Mouse (Mus musculus) embryonic stem cell, embryonic (primary cell): Measurements from ENCODE around the gene Ormdl2.

Source experiments
- CTCF ChIA-PET, 4 experiments: fragments of 300-600 bp in 2 of 4; fragments of 350-600 bp in 2 of 4; sonication (Branson Sonifier 250); formaldehyde crosslinking; loops; one replicate each; lab custom pipeline; 2022; ENCODE audit warnings: inconsistent platforms in 2 of 4; lab: Charles Lee
- POLR2A ChIA-PET, 4 experiments: fragments of 300-600 bp in 2 of 4; fragments of 350-600 bp in 2 of 4; sonication (Branson Sonifier 250); formaldehyde crosslinking; loops; one replicate each; lab custom pipeline; 2022; ENCODE audit warnings: antibody characterized with exemption in 4 of 4, inconsistent platforms in 1 of 4; lab: Charles Lee

Gene Ormdl2

DNA sequence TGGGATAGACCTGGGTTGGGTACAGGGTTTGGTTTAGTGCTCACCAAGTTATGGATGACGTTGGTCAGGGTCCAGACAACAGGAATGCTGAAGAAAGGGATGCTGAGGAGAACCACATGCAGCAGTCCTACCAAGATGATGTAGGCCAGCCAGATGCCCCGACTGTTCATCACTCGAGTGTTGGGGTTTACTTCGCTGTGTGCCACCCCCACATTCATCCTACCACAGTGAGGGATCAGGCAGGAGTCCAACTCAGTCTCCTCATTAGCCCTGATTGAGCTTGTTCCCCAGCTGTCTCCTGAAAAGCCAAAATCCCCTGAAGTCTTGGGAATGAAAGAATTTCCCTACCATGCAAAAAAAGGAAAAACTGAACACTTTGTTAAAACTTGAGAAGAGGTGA is 1.2 kb downstream of the Ormdl2 start:
- ChIA-PET POLR2A (interaction anchor here in 2 of 4 experiments (0.5 to 4.3 kb wide), 24 partner anchors 9 to 311 kb away, joined by 3 to 41 read pairs (median 5); partner anchors contain the start of genes Dnajc14 (in 2 of the 2), Pym1 (in 2 of the 2), Tmem198b (in 2 of the 2) and Bloc1s1 (in 1 of the 2)), CTCF (interaction anchor here in 1 of 4 experiments (0.5 to 1.5 kb wide), 2 partner anchors 15 to 77 kb away, joined by 3 to 4 read pairs; no protein-coding TSS in a partner anchor)

DNA sequence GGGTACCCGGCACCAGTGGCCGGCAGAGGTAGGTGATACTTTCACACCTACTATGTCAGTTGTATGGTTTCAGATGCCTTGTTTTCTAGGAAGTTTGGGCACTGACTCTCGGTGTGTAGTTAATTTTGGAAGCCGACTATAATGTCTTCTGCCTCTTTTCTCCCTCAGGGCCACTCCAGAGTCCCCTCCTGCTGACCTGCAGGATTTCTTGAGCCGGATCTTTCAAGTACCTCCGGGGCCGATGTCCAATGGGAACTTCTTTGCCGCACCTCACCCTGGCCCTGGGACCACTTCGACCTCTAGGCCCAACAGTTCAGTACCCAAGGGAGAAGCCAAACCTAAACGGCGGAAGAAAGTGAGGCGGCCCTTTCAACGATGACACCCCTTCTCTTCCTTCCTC is 4.4 kb downstream of the Ormdl2 start, which contains the start of gene Sarnp:
TSS of gene Sarnp (plus strand) at position 301 of the 400 bp plus-strand sequence.
- ChIA-PET CTCF (no interaction called here), POLR2A (interaction anchor here in 1 of 4 experiments (1.3 kb wide), 1 partner anchor 12 kb away, joined by 7 read pairs; no protein-coding TSS in a partner anchor)

DNA sequence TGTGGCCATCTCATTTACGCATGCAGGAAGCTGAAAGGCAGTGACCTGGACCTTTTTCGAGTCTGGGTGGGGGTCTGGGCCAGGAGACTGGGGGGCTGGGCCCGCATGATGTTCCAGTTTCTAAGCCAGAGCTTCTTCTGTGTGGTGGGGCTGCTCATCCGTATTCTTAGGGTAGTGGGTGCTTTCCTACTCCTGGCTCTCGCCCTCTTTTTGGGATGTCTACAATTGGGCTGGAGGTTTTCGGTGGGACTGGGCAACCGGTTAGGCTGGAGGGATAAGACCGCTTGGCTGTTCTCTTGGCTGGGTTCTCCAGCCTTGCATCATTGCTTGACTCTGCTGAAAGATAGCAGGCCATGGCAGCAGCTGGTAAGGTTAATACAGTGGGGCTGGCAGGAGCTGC is 14.4 kb downstream of the Ormdl2 start:
- POLR2A ChIA-PET: interaction anchor here in 3 of 4 experiments (0.6 to 2.3 kb wide), 12 partner anchors 7 to 111 kb away, joined by 3 to 11 read pairs (median 4); partner anchors contain the start of genes Ormdl2 (in 2 of the 3), Cdk2 (in 1 of the 3), Pmel (in 1 of the 3) and Rab5b (in 1 of the 3)
- CTCF ChIA-PET: interaction anchor here in 2 of 4 experiments (0.5 to 1.6 kb wide), 3 partner anchors 8 to 33 kb away, joined by 3 to 4 read pairs (median 4); partner anchors contain the start of gene Ormdl2 (in 1 of the 2)

DNA sequence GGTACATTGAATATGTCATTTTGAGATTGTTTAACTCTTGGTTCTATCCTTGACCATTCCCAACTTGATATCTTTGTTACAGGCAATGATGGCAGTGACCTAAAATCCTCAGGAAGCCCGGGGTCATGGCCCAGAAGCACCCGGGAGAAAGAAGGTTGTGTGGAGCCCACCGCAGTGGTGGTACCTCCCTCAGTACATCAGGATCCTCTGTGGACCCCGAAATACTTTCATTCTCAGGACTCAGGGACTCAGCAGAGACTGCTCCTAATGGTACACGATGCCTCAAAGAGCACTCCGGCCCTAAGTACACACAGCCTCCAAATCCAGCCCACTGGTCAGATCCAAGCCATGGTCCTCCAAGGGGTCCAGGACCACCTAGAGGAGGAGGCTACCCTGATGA is 15.4 kb downstream of the Ormdl2 start:
- CTCF ChIA-PET: interaction anchor here (0.5 to 1.7 kb wide), 11 partner anchors 15 to 395 kb away, joined by 3 to 20 read pairs (median 4); partner anchors contain the start of genes Esyt1 (in 1 of the 4), Nabp2 (in 1 of the 4), Ormdl2 (in 1 of the 4) and Rnf41 (in 1 of the 4)
- POLR2A ChIA-PET: interaction anchor here (0.6 to 4.7 kb wide), 68 partner anchors 9 to 349 kb away, joined by 3 to 41 read pairs (median 6); partner anchors contain the start of genes Ormdl2 (in 4 of the 4), Pa2g4 (in 2 of the 4), Pym1 (in 2 of the 4) and Rab5b (in 2 of the 4)

DNA sequence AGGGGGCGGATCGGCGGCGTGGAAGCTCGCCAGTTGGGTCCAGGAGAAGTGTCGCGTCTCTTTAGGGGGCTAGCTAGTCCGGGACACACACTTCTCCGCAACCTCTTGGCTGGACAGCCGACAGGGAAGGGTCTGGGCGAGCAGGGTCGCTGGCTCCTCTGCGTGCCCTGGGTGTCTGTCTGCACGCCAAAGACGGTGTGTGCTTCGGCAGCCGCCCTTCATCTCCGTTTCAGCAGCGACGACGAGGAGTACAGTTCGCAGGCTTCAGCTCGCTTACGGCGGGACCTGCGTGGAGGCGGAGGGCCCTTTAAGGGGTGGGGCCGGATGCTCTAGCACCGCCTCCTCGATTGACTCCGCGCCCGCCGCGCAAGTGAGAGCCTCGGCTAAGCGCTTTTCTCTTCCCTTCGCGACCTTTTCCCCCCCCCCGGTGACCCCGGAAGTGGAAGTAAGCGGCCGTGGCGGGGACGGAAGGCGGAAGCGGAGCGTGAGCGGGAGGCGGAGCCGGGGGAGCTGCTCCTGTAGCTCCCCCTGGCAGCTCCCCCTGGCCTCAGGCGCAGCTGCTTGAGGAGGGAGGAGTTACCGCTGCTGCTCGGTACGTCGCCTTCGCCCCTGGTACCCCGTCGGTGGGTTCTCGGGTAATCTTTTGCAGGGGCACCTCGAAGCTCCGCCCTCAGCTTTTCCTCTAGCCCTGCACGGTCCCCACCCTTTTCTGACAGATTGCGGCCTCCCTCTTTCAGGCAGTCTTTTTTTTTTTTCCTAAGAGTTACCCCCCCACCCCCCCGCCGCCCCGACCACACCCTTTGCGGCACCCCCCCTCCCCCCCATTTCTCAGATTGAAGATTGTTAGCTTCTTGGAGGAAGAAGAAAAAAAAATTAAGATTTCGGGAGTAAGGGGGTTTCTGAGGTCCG is 16.1 kb downstream of the Ormdl2 start:
- ChIA-PET CTCF (interaction anchor here (0.5 to 1.8 kb wide), 28 partner anchors 15 to 1961 kb away, joined by 3 to 20 read pairs (median 3); partner anchors contain the start of genes Cnpy2 (in 1 of the 4), Dgka (in 1 of the 4), Esyt1 (in 1 of the 4) and Nabp2 (in 1 of the 4)), POLR2A (interaction anchor here (0.5 to 4.7 kb wide), 126 partner anchors 8 to 537 kb away, joined by 3 to 41 read pairs (median 4); partner anchors contain the start of genes Ormdl2 (in 4 of the 4), Pa2g4 (in 3 of the 4), Pym1 (in 3 of the 4) and Zc3h10 (in 3 of the 4))

DNA sequence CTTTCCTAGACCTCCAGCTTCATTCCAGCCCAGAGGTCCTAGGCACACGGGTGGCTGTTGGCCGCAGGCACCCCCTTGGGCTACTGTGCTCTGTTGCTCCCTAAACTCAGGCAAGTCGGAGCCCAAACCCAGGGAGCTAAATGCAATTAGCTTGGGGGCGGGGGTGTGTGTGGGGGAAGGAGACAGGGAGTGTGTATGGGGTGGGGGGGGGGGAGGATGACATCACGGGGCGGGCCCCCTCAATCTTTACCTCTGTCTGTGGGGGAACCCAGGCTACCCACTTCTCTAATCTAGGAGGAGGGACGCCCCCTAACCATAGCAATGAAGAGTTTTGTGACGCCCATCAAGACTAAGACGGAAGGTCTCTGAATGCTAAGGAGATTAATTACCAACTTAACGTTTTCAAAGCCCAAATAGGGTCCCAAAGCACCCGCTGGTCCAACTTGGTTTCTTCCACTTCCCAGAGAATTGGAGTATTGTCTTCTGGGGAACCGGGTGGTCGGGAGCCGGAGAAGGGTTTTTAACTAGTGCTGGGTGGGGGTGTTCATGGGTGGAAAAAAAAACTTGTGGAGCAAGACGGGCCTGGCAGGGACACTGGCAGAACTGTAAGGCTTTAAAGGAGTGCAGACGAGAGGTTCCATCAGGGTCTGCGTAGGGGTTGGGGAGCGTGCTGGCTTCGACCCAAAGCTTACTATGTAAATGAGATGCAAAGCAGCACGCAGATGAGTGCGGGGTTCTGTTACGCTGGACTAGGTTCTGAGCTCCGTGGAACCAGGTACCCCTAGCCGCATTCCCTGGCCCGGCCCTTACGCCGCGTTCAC is 17.0 kb downstream of the Ormdl2 start, which contains the start of gene Tmem198b:
TSS of gene Tmem198b (minus strand) at position 100 of the 821 bp plus-strand sequence.
- POLR2A ChIA-PET: interaction anchor here (0.5 to 4.7 kb wide), 112 partner anchors 9 to 1469 kb away, joined by 3 to 41 read pairs (median 5); partner anchors contain the start of genes Ormdl2 (in 4 of the 4), Pym1 (in 3 of the 4), Bloc1s1 (in 2 of the 4) and Cdk2 (in 2 of the 4)
- CTCF ChIA-PET: interaction anchor here in 3 of 4 experiments (0.6 to 1.8 kb wide), 20 partner anchors 16 to 1960 kb away, joined by 3 to 20 read pairs (median 4); partner anchors contain the start of genes Nabp2 (in 1 of the 3), Pym1 (in 1 of the 3) and Rnf41 (in 1 of the 3)

DNA sequence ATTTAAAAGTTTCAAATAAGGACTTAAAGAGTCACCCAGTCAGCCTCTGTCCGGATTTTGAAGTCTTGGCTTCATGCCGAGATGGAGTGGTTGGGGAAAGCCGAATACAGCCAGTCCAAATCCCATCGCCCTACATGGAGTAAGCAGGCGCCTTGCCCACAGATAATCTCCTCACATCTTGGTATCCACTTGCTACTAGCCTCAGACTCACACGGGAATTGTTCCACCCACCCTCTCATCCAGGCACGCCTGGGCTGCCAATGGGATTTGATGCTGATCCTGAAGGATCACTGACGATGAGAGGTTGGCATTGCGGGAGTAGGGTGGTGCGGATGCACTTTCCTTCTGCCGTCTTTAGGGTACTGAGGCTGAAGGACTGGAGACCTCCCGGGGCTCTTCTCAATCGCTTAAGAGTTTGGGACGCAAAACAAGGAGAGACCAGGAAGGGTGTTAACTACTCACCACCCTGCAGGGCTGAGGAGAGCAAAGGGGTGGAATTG is 17.6 kb downstream of the Ormdl2 start, which contains the start of gene Dnajc14:
TSS of gene Dnajc14 (plus strand) at position 292 of the 500 bp plus-strand sequence.
- CTCF ChIA-PET: interaction anchor here in 3 of 4 experiments (0.6 to 1.6 kb wide), 3 partner anchors 30 to 91 kb away, joined by 5 to 9 read pairs (median 6); no protein-coding TSS in a partner anchor
- POLR2A ChIA-PET: interaction anchor here in 3 of 4 experiments (0.6 to 4.7 kb wide), 40 partner anchors 9 to 1468 kb away, joined by 3 to 41 read pairs (median 8); partner anchors contain the start of genes Pym1 (in 3 of the 3), Cdk2 (in 2 of the 3), Ormdl2 (in 2 of the 3) and Pa2g4 (in 2 of the 3)

DNA sequence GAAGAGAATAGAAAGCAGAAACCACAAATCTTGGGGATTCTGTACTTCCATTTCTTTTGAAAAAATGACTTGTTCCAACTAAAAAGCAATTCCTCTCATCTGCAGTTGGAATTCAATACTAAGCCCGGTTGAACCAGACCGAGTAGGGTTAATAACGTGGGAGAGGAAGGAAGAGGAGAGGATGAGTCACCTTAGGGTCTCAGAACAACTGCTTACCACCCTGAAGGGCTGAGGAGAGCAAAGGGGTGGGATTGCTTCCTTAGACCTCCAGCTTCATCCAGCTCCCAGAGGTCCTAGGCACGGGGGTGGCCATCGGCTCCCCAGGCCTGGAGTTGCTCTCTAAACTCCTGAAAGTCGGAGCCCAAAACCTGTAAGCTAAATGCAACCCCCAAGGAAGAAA is 18.1 kb downstream of the Ormdl2 start:
- ChIA-PET POLR2A (interaction anchor here in 2 of 4 experiments (0.6 to 4.7 kb wide), 18 partner anchors 8 to 645 kb away, joined by 3 to 41 read pairs (median 13); partner anchors contain the start of genes Ormdl2 (in 2 of the 2), Pym1 (in 2 of the 2), Cdk2 (in 1 of the 2) and Pa2g4 (in 1 of the 2)), CTCF (no interaction called here)

DNA sequence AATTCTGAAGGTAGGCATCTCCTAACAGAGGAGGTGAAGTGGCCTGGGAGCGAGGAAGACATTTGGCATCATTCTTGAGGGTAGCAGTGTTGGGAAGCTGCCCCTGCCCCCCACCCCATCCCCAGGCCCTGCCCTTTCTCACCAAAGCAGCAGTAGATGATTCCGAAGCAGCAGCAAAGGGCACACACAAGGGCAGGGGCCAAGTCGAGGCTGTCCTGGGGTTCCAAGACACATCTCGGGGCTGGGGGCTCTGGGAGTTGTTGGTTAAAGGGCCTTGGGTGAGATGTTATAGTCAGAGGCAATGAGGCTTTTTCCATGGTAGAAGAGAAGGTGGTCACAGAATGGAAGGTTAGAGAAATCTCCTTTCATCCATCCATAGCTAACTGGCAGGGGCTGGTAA is 18.5 kb downstream of the Ormdl2 start:
- ChIA-PET POLR2A (interaction anchor here in 2 of 4 experiments (0.6 to 4.7 kb wide), 15 partner anchors 8 to 644 kb away, joined by 3 to 41 read pairs (median 16); partner anchors contain the start of genes Ormdl2 (in 2 of the 2), Pym1 (in 2 of the 2) and Cdk2 (in 1 of the 2)), CTCF (no interaction called here)

DNA sequence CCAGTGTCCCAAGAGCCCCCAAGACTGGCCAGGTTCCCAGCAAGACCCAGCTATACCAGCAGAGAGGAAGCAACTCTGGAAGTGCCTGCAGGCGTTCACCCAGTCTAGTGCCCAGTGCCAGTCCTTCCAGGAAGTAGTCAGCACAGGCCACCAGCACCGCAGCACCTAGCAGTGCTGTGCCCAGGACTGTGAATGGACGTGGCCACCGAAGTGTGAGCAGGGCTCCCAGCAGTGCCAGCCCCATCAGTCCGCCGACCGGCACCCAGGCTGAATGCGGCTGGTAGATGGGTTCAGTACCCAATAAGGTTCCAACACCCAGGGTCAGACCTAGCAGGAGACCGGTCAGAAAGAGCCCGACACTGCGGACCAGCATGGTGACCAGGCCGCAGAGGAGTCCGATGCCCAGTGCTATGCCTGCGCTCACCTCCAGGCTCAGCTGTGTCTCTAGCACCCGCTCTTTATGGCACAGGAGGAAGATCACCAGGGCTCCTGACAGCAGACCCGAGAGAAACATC is 19.4 kb downstream of the Ormdl2 start:
- POLR2A ChIA-PET: interaction anchor here in 1 of 4 experiments (4.7 kb wide), 1 partner anchor 7 kb away, joined by 41 read pairs; no protein-coding TSS in a partner anchor
- CTCF ChIA-PET: no interaction called here

DNA sequence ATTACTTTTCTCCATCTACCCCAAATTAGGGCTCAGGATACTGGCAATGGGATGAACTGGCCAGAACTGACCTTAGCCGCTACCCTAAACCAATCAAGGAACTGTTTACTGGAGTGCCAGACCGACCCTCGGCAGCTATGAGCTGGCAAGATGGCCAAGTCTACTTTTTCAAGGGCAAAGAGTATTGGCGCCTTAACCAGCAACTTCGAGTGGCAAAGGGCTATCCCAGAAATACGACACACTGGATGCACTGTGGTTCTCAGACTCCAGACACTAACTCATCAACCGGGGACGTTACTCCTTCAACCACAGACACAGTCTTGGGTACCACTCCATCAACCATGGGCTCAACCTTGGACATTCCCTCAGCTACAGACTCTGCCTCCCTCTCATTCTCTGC is 22.8 kb downstream of the Ormdl2 start:
- CTCF ChIA-PET: no interaction called here
- POLR2A ChIA-PET: interaction anchor here in 2 of 4 experiments (0.9 to 2.7 kb wide), 8 partner anchors 9 to 110 kb away, joined by 3 to 8 read pairs (median 4); partner anchors contain the start of gene Pym1 (in 1 of the 2)

DNA sequence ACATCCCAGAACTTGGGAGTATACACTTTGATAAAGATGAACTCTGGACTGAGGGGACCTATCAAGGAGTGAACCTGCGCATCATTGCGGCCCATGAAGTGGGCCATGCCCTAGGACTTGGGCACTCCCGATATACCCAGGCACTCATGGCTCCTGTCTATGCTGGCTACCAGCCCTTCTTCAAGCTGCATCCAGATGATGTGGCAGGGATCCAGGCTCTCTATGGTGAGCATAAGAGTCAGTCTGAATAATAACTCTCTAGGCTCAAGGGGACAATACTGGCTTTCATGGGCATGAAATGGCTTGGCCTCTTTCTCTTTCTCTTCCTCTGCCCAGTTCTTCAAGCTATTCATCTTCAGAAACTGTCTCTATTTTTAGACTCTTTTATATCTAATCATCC is 25.9 kb downstream of the Ormdl2 start:
- ChIA-PET CTCF (interaction anchor here in 3 of 4 experiments (0.6 to 1.2 kb wide), 5 partner anchors 22 to 206 kb away, joined by 3 to 8 read pairs (median 4); no protein-coding TSS in a partner anchor), POLR2A (interaction anchor here (0.8 to 5.5 kb wide), 10 partner anchors 8 to 247 kb away, joined by 3 to 41 read pairs (median 4); partner anchors contain the start of genes Tmem198b (in 3 of the 4), Dnajc14 (in 2 of the 4) and Zc3h10 (in 1 of the 4))

DNA sequence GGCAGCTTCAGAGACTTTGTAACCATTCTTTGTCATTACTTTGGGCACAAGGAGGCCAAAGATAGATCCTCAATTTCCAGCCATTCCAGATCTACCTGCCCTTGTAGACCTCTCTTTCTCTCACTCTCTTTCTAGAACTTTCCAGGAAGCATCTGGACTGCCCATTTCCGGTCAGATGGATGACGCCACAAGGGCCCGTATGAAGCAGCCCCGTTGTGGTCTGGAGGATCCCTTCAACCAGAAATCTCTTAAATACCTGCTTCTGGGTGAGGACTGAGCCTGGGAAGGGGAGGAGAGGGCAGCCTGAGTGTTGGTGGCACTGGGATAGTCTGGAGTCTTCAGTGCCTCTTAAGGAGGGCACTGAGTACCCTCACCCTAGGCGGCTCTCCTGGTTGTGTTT is 27.1 kb downstream of the Ormdl2 start:
- ChIA-PET POLR2A (interaction anchor here in 3 of 4 experiments (0.8 to 5.5 kb wide), 11 partner anchors 9 to 246 kb away, joined by 3 to 41 read pairs (median 3); partner anchors contain the start of genes Dnajc14 (in 2 of the 3), Tmem198b (in 2 of the 3) and Zc3h10 (in 1 of the 3)), CTCF (no interaction called here)

DNA sequence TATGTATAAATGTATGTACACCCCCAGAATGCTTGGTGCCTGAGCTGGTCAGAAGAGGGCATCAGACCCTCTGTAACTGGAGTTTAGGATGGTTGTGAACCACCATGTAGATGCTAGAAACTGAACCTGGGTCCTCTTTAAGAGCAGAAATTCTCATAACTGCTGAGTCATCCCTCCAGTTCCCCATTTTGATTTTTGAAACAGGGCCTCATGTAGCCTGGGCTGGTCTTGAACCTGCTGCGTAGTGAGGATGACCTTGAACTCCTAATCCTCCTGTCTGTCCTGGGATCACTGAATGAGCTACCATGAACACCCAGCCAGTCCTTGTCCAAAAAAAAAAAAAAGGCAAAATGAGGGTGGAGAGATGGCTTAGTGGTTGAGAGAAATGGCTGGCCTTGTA is 28.2 kb downstream of the Ormdl2 start:
- CTCF ChIA-PET: no interaction called here
- POLR2A ChIA-PET: interaction anchor here in 3 of 4 experiments (1.2 to 5.5 kb wide), 5 partner anchors 9 to 82 kb away, joined by 3 to 41 read pairs (median 8); partner anchors contain the start of genes Dnajc14 (in 2 of the 3) and Tmem198b (in 2 of the 3)

DNA sequence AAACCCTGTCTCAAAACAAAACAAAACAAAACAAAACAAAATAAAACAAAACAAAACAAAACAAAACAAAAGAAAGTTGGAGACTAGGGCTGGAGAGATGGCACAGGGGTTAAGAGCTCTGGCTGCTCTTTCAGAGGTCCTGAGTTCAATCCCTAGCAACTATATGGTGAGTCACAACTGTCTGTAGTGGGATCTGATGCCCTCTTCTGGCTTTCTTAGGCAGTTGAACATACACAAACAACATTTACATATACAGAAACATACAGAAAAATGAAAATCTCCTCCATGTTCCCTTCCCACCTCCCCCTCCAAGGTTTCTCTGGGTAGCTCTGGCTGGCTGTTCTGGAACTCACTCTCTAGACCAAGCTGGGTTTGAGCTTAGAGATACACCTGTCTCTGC is 29.4 kb downstream of the Ormdl2 start:
- ChIA-PET CTCF (interaction anchor here (0.6 to 1.2 kb wide), 4 partner anchors 18 to 343 kb away, joined by 3 to 5 read pairs (median 3); no protein-coding TSS in a partner anchor), POLR2A (interaction anchor here in 3 of 4 experiments (0.6 to 5.5 kb wide), 5 partner anchors 11 to 53 kb away, joined by 3 to 34 read pairs (median 3); partner anchors contain the start of genes Tmem198b (in 2 of the 3), Dnajc14 (in 1 of the 3) and Pym1 (in 1 of the 3))
